Comparison of ENCODE assay signal across 8 mouse cellular contexts in genomic region chr14:61012397-61012931, GRCm38 (mm10). TPM values are rescaled to one million over a fixed set of nuclear protein-coding genes. Genes with fewer than 3 reads are reported as not detected.
DNase-seq lines count a peak whose midpoint lies in the region; ATAC-seq and TF ChIP-seq lines count a peak whose summit lies in the region.

No protein-coding gene starts in this region.

- no peaks in the 10 kb centered on the region for H3K27me3 ChIP-seq in heart, embryonic 11.5 days (ENCODE audit: control insufficient read depth, insufficient read depth, low read length)
- H3K27me3 ChIP-seq in kidney, embryonic 16.5 days (ENCODE audit: insufficient read depth, low read length): no peaks in the 10 kb centered on the region
- no peaks in the 10 kb centered on the region for H3K27me3 ChIP-seq in limb, embryonic 14.5 days (ENCODE audit: control insufficient read depth, insufficient read depth, low read length)

- DNase-seq in cerebellum, adult 18-20 months: peak; percentile 12 to 16
- no peak for DNase-seq in cerebellum, adult 9-10 months
- peak; percentile 73 for DNase-seq in embryo, embryonic 11.5 days (ENCODE audit: low read depth, low spot score)
- peak; percentile 82 for DNase-seq in limb, embryonic 14.5 days (ENCODE audit: low spot score)
- peak; percentile 87 for DNase-seq in neural tube, embryonic 10.5 days (ENCODE audit: extremely low spot score, low spot score)
- DNase-seq in thymus, adult 18-20 months: peak; percentile 84 to 88

- whole genome bisulfite sequencing in heart, embryonic 11.5 days (ENCODE audit: insufficient replicate concordance): 3% methylated on average over 17 of the region's 17 CpGs
- 1% methylated on average over 17 of the region's 17 CpGs for WGBS in kidney, embryonic 16.5 days
- WGBS in limb, embryonic 14.5 days: 1% methylated on average over 17 of the region's 17 CpGs

- H3K4me3 ChIP-seq in heart, embryonic 11.5 days (ENCODE audit: low read depth, low read length): peak overlapping the region; percentile 18
- peak overlapping the region; percentile 36 for H3K4me3 ChIP-seq in kidney, embryonic 16.5 days (ENCODE audit: low read length)
- peak overlapping the region; percentile 17 for H3K4me3 ChIP-seq in limb, embryonic 14.5 days (replicated peaks; ENCODE audit: low read length)

- peaks cover 9% of the 10 kb centered on the region; the same call in 1 of the 2 replicates for H3K4me1 ChIP-seq in heart, embryonic 11.5 days (ENCODE audit: control insufficient read depth, insufficient read depth, low read length)
- peaks cover 19% of the 10 kb centered on the region for H3K4me1 ChIP-seq in kidney, embryonic 16.5 days (ENCODE audit: insufficient read depth, low read length)
- peaks cover 21% of the 10 kb centered on the region; the same call in 1 of the 2 replicates for H3K4me1 ChIP-seq in limb, embryonic 14.5 days (ENCODE audit: control insufficient read depth, insufficient read depth, low read length)

- peak; percentile 67 for ATAC-seq in heart, embryonic 11.5 days (replicated peaks; ENCODE audit: insufficient number of reproducible peaks, low FRiP score, low TSS enrichment)
- ATAC-seq in kidney, embryonic 16.5 days (ENCODE audit: low FRiP score, low TSS enrichment): peak; percentile 95
- ATAC-seq in limb, embryonic 14.5 days (ENCODE audit: low FRiP score, low read depth): peak; percentile 87

- peak overlapping the region; percentile 57 for H3K9ac ChIP-seq in heart, embryonic 11.5 days (ENCODE audit: low read depth, low read length)
- peak overlapping the region; percentile 61 for H3K9ac ChIP-seq in kidney, embryonic 16.5 days (replicated peaks; ENCODE audit: low read length)
- H3K9ac ChIP-seq in limb, embryonic 14.5 days (ENCODE audit: low read depth, low read length, severe bottlenecking): peak overlapping the region; percentile 25

- H3K36me3 ChIP-seq in heart, embryonic 11.5 days (ENCODE audit: control insufficient read depth, insufficient read depth, low read length): no peaks in the 10 kb centered on the region
- no peaks in the 10 kb centered on the region for H3K36me3 ChIP-seq in kidney, embryonic 16.5 days (ENCODE audit: insufficient read depth, low read length)
- H3K36me3 ChIP-seq in limb, embryonic 14.5 days (ENCODE audit: control insufficient read depth, insufficient read depth, low read length): no peaks in the 10 kb centered on the region

- peak overlapping the region; percentile 59 for H3K4me2 ChIP-seq in heart, embryonic 11.5 days
- H3K4me2 ChIP-seq in kidney, embryonic 16.5 days (replicated peaks; ENCODE audit: low read depth, low read length): peak overlapping the region; percentile 56
- H3K4me2 ChIP-seq in limb, embryonic 14.5 days (replicated peaks; ENCODE audit: low read depth, low read length, severe bottlenecking): peak overlapping the region; percentile 43

- no peak for TF ChIP-seq POLR2A in limb, embryonic 14.5 days (IDR thresholded peaks at IDR 0.05; ENCODE audit: borderline replicate concordance, extremely low read depth, insufficient read depth, insufficient read length)

- peak overlapping the region; percentile 72 for H3K27ac ChIP-seq in heart, embryonic 11.5 days (ENCODE audit: low read depth, low read length)
- H3K27ac ChIP-seq in kidney, embryonic 16.5 days (ENCODE audit: low read length): peak overlapping the region; percentile 90
- H3K27ac ChIP-seq in limb, embryonic 14.5 days (replicated peaks; ENCODE audit: low read depth, low read length): peak overlapping the region; percentile 56

- H3K9me3 ChIP-seq in heart, embryonic 11.5 days (replicated peaks; ENCODE audit: control insufficient read depth, low read length): no peaks in the 10 kb centered on the region
- H3K9me3 ChIP-seq in kidney, embryonic 16.5 days (ENCODE audit: low read length): no peaks in the 10 kb centered on the region
- no peaks in the 10 kb centered on the region for H3K9me3 ChIP-seq in limb, embryonic 14.5 days (ENCODE audit: control insufficient read depth, low read length)

RNA-seq across cellular contexts. Expression of gene Tnfrsf19, which starts 33.8 kb away (rescaled TPM):
- polyA plus RNA-seq in heart, embryonic 11.5 days (2014; fragmentation: Nextera tagmentation; extraction: Ambion mirVana): 29.6 and 30.1 TPM in 2 replicates
- polyA plus RNA-seq in kidney, embryonic 16.5 days (2015; fragmentation: Nextera tagmentation; extraction: Ambion mirVana): 17.0 and 18.9 TPM in 2 replicates
- polyA plus RNA-seq in limb, embryonic 14.5 days (2012; rRNA removed): 37.5 and 38.6 TPM in 2 replicates
- 78.7 and 79.5 TPM in 2 replicates for polyA plus RNA-seq in limb, embryonic 14.5 days (2014; fragmentation: Nextera tagmentation; extraction: Ambion mirVana)
